Mouse (Mus musculus): ENCODE measurements around the gene Ighmbp2. TPM values are rescaled to one million over a fixed set of nuclear protein-coding genes. Genes with fewer than 3 reads are reported as not detected.
"Not testable (repeated sequence)": the region's sequence is repeated elsewhere in the genome, so short reads cannot be mapped to it uniquely, and the experiment has no call there.

Ighmbp2 gene
- total RNA-seq, 4 experiments from 2014 or later, result 2.6 to 3.3 (median 3.2) TPM

- no peak for DNase-seq (ENCODE audit: low spot score)
Measured at GRCm38 (mm10) chr19:3289006-3289405, 6.2 kb upstream of the Ighmbp2 start.

DNA sequence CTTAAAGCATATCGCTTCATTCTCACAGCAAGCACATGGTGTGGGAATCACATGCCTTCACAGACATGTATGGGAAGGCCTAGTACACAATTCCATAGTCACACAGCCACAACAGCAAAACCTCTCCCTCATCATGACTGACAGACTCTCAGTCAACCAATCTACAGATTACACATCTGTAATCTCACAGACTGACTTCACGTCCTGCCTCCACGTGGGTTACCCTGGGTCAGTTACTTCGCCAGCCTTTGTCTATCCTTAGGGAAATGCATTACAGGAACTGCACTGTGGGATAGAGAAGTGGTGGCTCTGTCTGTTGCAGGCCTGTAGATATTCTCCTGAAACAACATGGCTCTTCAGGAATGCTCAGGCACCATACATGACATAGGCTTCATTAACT is 931 bp downstream of the Ighmbp2 start:
- DNase-seq (ENCODE audit: low spot score), result no peak

DNA sequence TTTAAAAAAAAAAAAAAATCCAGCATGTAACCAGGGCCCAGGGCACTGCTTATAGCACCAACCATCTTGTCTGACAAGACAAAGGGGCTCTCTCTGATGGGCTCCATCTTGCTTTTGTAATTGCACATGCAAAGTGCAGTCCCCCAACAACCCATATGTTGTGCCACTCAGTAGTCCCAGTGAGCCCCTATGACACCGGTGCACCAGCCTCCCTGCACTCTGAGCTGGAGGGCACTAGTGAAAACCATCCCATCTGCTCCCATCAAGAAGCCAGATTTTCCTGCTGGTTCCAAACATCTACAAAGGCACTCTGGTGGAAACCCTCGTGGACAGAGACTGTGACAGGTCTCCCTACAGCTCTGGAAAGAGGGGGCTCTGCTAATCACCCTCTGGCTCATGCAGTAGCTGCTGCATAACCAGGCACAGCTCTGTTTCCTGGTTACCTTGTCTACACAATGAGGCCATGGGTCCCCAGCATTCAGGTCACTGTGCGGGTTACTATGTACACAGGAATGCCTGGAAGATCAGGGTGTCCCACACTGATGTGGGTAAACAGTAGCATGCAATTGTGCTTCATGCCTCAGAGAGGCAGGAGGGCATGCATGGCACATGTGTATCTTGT is 7.0 kb downstream of the Ighmbp2 start:
- no peak for DNase-seq (ENCODE audit: low spot score)

GRCm38 (mm10) chr19:3273331-3273730 is 9.5 kb downstream of the Ighmbp2 start:
- DNase-seq (ENCODE audit: low spot score), result no peak

DNA sequence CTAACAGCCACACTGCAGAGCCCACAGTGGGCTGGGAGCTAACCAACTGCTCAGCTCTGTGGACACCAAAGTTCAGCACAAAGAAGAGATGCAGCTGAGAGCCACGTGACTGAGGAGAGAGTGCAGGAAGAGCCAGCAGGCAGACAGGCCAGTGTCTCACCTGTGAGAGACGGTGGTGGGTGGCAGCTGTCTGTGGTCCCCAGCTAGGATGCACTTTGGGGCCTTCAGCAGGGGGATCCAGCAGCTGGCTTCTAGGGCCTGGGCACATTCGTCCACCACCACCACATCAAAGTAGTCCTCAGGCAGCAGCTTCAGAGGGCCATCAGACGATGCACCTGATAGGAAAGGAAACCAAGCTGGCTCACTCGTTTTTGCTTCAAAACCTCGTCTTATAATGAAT is 11.5 kb downstream of the Ighmbp2 start:
- no peak for DNase-seq (ENCODE audit: low spot score)

GRCm38 (mm10) chr19:3269803-3270202 is 13.0 kb downstream of the Ighmbp2 start:
- DNase-seq (ENCODE audit: low spot score), result no peak

DNA sequence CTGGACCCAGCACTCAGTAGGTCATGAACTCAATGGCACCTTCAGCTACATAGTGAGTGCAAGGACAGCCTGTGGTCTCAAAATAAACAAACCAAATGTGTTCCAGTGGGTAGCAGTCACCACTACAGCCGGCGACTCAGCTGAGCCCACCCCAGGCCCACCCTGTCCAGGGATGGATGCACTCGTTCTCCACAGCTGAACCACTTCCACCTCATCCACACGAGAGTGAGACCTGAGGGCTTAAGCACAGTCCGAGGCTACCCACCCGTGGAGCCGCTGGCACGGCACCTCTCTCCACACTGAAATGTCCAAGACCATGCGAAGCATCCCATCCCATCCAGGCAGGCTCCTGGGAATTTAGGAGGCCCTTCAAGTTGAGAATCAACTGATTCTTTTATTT is 13.5 kb downstream of the Ighmbp2 start:
- no peak for DNase-seq (ENCODE audit: low spot score)

GRCm38 (mm10) chr19:3268218-3268980 is 14.4 kb downstream of the Ighmbp2 start:
- DNase-seq (ENCODE audit: low spot score), result no peak

- DNase-seq (ENCODE audit: low spot score), result no peak
Measured at GRCm38 (mm10) chr19:3267340-3267739, 15.5 kb downstream of the Ighmbp2 start.

- DNase-seq (ENCODE audit: low spot score), result no peak
Measured at GRCm38 (mm10) chr19:3266676-3267075, 16.1 kb downstream of the Ighmbp2 start.

GRCm38 (mm10) chr19:3266136-3266535 is 16.7 kb downstream of the Ighmbp2 start:
- no peak for DNase-seq (ENCODE audit: low spot score)

GRCm38 (mm10) chr19:3265180-3265579 is 17.6 kb downstream of the Ighmbp2 start:
- no peak for DNase-seq (ENCODE audit: low spot score)

DNA sequence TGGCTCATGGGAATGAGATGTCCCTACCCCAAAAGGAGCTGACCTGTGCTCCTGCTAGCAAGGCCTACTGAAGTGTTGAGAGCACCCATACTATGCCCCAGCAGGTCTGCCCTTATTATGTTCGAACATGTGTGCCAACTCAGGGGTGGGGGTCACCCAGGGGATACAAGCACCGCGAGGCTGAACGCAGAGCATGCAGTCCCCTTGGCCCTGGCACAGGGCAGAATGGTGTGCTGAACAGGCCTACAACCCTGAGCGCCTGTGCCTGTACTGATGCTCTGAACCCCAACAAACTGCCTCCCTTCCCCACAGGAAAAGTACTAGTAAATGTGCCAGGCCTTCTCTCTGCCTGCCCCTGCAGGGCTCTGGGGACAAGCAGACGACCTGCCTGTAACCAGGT is 18.5 kb downstream of the Ighmbp2 start:
- no peak for DNase-seq (ENCODE audit: low spot score)

GRCm38 (mm10) chr19:3261764-3262525 is 20.9 kb downstream of the Ighmbp2 start:
- DNase-seq (ENCODE audit: low spot score), result no peak

DNA sequence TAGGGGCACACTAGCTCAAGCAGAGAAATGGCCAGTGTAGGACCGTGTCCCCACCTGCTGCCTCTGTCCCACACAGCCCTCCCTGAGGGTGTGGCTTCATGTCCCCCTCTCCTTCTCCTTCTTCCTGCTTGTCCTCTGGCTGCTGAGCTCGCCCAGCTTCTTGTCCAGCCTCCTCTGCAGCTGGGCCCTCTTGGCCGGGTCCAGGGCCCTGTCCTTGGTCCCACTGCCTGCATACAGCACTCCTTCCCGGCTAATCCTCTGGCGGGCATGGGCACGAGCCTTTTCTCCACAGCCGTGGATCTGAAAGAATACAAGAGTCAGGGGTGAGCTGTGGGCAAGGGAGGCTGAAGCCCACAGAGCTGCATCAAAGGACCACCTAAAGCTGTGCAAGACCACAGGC is 21.5 kb downstream of the Ighmbp2 start:
- DNase-seq (ENCODE audit: low spot score), result no peak

DNA sequence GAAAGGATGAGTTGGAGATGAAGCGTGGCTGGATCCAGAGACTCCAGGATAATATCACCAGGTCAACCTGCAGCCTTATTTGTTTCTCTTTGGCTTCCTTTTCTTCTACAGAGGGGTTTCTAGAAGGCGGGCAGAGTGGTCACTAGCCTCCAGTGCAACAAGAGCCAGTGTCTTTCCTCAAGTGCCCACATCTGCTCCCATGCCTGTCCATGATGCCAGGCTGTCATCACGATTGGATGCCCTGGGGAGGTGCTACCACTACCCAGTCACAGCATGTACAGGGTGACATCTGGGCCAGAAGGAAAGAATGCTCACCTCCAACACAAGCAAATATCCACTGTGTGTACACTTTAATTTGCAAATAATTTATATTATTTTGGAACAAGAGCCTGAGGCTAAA is 22.2 kb downstream of the Ighmbp2 start:
- no peak for DNase-seq (ENCODE audit: low spot score)

DNA sequence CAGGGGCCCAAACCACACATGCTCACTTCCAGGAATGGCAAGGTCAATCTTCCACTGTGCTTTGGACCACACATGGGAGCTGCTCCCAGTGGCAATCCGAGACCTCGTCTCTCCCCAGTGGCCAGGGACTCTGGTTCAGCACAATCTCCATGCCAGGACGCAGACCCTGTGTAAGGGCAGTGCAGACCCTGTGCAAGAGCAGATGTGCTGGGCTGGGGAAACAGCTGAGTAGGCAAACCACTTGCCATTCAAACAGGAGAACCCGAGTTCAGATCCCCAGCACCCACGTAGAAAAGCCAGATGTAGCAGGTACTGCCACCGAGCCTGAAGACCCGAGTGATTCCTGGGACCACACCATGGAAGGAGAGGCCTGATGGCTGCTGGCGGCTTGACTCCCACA is 22.8 kb downstream of the Ighmbp2 start:
- no peak for DNase-seq (ENCODE audit: low spot score)

GRCm38 (mm10) chr19:3225261-3225660 is 57.6 kb downstream of the Ighmbp2 start:
- not testable (repeated sequence) for DNase-seq (ENCODE audit: low spot score)

GRCm38 (mm10) chr19:3214937-3215336 is 67.9 kb downstream of the Ighmbp2 start:
- DNase-seq (ENCODE audit: low spot score), result not testable (repeated sequence)
